Mouse (Mus musculus) forebrain, embryonic 16.5 days (tissue): ENCODE measurements around the gene Zfp507. TPM values are rescaled to one million over a fixed set of nuclear protein-coding genes. Genes with fewer than 3 reads are reported as not detected.
A peak's percentile ranks its signal among the peaks of the same experiment; 100 is the strongest.

Source experiments
- ATAC-seq: fragments of 200-750 bp; cut with Nextera tagmentation; 2 replicates; pipeline ENCODE4 v1.8.0; 2017; ENCODE audit warnings: mild to moderate bottlenecking, moderate library complexity
- H3K27ac ChIP-seq: fragments of 300-500 bp; sonication (generic); 2 replicates; pipeline ENCODE4 v1.5.1; 2014; ENCODE audit warnings: low read length, control low read depth
- H3K27me3 ChIP-seq: fragments of 300-500 bp; sonication (generic); replicated peaks from 2 replicates; pipeline ENCODE4 v1.6.1; 2014; ENCODE audit warnings: low read length; ENCODE audit not compliant: control insufficient read depth, insufficient read depth
- H3K36me3 ChIP-seq: fragments of 300-500 bp; sonication (generic); 2 replicates; pipeline ENCODE4 v1.6.1; 2014; ENCODE audit not compliant: control insufficient read depth, insufficient read depth
- H3K4me1 ChIP-seq: fragments of 300-500 bp; sonication (generic); replicated peaks from 2 replicates; pipeline ENCODE4 v1.6.1; 2014; ENCODE audit warnings: low read length; ENCODE audit not compliant: control insufficient read depth, insufficient read depth
- H3K4me2 ChIP-seq: fragments of 300-500 bp; sonication (generic); 2 replicates; pipeline ENCODE4 v1.6.1; 2014; ENCODE audit warnings: mild to moderate bottlenecking, low read length, control low read depth
- H3K4me3 ChIP-seq: fragments of 300-500 bp; sonication (generic); replicated peaks from 2 replicates; pipeline ENCODE4 v1.5.1; 2014; ENCODE audit warnings: mild to moderate bottlenecking, low read length, control low read depth
- H3K9ac ChIP-seq: fragments of 300-500 bp; sonication (generic); replicated peaks from 2 replicates; pipeline ENCODE4 v1.6.1; 2014; ENCODE audit warnings: low read depth, low read length, control low read depth
- H3K9me3 ChIP-seq: fragments of 300-500 bp; sonication (generic); 2 replicates; pipeline ENCODE4 v1.6.1; 2016; ENCODE audit warnings: low read length; ENCODE audit not compliant: control insufficient read depth
- WGBS: fragments of 180-500 bp; shearing (Covaris S2); extraction: QIAGEN DNeasy Blood & Tissue Kit; methylation state at CpG from one replicate; pipeline ENCODE4 v1.1.7; 2014; 5-methylcytosine and 5-hydroxymethylcytosine counted together
- polyA plus RNA-seq: library from polyadenylated mRNA; unstranded; fragments of >200 nt; fragmentation: Nextera tagmentation; extraction: Ambion mirVana; gene quantifications from 2 replicates; pipeline ENCODE4 v1.2.1, GENCODE M21; 2015

Zfp507 gene
- polyA plus RNA-seq, 1 experiment from 2014 or later, result 18.5 TPM

DNA sequence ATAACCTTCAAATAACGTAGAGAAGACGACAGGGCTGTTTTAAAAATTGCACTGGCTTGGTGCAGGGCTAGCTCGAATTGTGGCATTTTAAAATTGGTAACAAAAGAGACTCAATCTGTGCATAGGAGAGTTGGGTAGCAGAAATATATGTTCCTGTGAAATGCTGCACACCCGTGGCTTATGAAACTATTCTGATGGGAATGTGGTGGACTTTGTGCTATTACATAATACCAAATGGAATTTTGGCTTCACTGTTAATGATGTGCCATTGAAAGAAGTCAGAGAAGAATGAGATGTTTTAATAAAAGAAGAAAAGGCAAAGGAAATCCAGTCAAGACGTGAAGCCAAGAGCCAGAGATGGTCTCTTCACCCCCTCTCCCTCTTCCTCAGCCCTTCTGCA, 18.6 kb upstream of the Zfp507 start:
- Histone ChIP-seq H3K9ac (no peak overlapping the region), H3K4me3 (no peak overlapping the region), H3K36me3 (no peaks in the 10 kb centered on the region), H3K4me1 (no peaks in the 10 kb centered on the region), H3K27ac (no peak overlapping the region), H3K9me3 (no peaks in the 10 kb centered on the region), H3K4me2 (no peak overlapping the region), H3K27me3 (no peaks in the 10 kb centered on the region)
- 81% methylated on average over 5 of the region's 5 CpGs for WGBS
- ATAC-seq, result no peak

DNA sequence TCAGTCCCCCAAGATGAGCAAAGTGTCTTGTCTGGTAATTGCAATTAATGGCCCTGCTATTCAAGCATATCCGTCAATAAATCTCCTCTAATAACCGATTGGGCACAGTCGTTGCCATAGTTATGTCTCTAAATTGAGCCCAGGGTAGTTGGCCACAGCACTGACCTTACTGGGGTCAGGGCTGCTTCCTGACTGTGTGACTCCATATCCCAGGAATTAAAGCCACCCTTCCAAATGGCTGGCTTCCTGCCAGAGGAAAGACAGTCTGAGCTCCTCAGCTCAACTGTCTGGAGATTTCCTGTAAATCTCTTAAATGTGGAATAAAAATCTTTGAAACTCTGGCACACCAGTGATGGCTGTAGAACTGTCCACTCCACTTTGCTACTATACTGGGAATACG, 16.7 kb upstream of the Zfp507 start:
- 85% methylated on average over 4 of the region's 4 CpGs for WGBS
- no peaks in the 10 kb centered on the region for H3K27me3 ChIP-seq
- ATAC-seq, result no peak
- H3K27ac ChIP-seq, result no peak overlapping the region
- H3K4me3 ChIP-seq, result no peak overlapping the region
- H3K9ac ChIP-seq, result no peak overlapping the region
- no peak overlapping the region for H3K4me2 ChIP-seq
- H3K9me3 ChIP-seq, result no peaks in the 10 kb centered on the region
- H3K4me1 ChIP-seq, result no peaks in the 10 kb centered on the region
- H3K36me3 ChIP-seq, result no peaks in the 10 kb centered on the region

DNA sequence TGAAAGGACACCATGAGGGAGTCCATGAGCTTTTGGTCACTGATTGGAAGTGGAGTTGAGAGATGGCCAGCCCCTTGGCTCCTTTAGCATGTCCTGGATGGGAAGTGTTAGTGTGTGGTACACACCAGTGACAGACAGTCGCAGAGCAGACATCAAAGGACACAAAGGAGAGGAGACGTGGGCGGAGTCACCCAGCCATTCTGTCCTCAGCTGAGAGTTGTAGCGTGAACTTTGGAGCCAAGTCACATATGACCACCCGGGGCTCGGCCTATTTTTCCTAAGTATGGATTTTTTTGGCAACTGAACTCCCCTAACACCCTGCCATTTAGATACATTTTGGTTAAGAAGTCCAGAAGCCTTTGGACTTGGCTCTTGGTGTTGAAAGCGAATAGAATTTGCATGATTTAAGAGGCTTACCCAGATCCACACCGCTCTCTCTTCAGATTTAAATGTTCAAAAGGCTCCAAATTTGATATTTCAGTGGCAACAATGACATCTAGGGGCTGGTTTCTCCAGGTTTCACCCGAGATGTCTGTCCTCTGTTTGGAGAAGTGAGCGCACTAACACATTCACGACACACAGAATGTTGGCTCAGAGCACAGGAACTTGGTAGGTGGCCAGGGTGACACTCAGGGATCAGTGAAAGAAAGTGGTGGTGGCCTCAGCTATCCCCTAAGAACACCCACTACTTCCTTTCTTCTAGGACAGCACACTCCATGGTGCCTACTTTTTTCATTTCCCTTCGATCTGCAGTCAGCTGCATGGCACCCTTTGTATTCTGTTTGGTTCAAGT, 12.2 kb upstream of the Zfp507 start:
- H3K27ac ChIP-seq, result no peak overlapping the region
- H3K4me1 ChIP-seq, result no peaks in the 10 kb centered on the region
- no peaks in the 10 kb centered on the region for H3K9me3 ChIP-seq
- H3K4me3 ChIP-seq, result no peak overlapping the region
- no peaks in the 10 kb centered on the region for H3K27me3 ChIP-seq
- no peaks in the 10 kb centered on the region for H3K36me3 ChIP-seq
- WGBS, result 73% methylated on average over 12 of the region's 12 CpGs
- H3K4me2 ChIP-seq, result no peak overlapping the region
- no peak overlapping the region for H3K9ac ChIP-seq
- no peak for ATAC-seq

GRCm38 (mm10) chr7:35813306-35813705, 10.5 kb upstream of the Zfp507 start:
- no peaks in the 10 kb centered on the region for H3K9me3 ChIP-seq
- ATAC-seq, result no peak
- H3K4me3 ChIP-seq, result no peak overlapping the region
- WGBS, result 74% methylated on average over 11 of the region's 11 CpGs
- no peak overlapping the region for H3K9ac ChIP-seq
- H3K4me2 ChIP-seq, result no peak overlapping the region
- H3K27ac ChIP-seq, result no peak overlapping the region
- no peaks in the 10 kb centered on the region for H3K4me1 ChIP-seq
- H3K27me3 ChIP-seq, result no peaks in the 10 kb centered on the region
- no peaks in the 10 kb centered on the region for H3K36me3 ChIP-seq

- H3K9me3 ChIP-seq, result no peaks in the 10 kb centered on the region
- no peak overlapping the region for H3K9ac ChIP-seq
- H3K4me3 ChIP-seq, result no peak overlapping the region
- H3K36me3 ChIP-seq, result no peaks in the 10 kb centered on the region
- no peak overlapping the region for H3K27ac ChIP-seq
- ATAC-seq, result no peak
- H3K4me2 ChIP-seq, result no peak overlapping the region
- H3K27me3 ChIP-seq, result no peaks in the 10 kb centered on the region
- H3K4me1 ChIP-seq, result no peaks in the 10 kb centered on the region
- 53% methylated on average over 8 of the region's 8 CpGs for whole genome bisulfite sequencing
Measured at GRCm38 (mm10) chr7:35810736-35811135, 7.9 kb upstream of the Zfp507 start.

DNA sequence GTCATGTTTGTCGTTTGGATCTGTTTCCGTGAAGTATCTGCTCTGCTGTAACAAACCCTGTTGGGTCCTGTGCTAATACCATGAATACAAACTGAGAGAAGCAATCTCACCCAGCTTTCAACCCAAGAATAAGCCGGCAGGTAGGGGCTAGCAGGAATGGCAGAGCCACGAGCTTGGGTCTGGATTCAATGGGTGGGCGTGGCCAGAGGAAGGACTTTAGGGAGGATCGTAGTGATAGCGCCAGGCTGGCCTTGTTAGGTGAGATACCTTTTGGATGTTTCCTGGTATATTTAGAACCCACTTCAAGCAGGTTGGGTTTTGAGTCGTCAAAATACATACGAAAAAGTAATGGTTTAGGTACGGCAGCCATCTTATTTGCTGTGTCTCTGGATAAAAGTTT, 1.4 kb upstream of the Zfp507 start:
- Histone ChIP-seq H3K27me3 (no peaks in the 10 kb centered on the region), H3K9me3 (no peaks in the 10 kb centered on the region), H3K4me2 (no peak overlapping the region), H3K27ac (no peak overlapping the region), H3K36me3 (peaks cover 7% of the 10 kb centered on the region), H3K4me3 (no peak overlapping the region), H3K9ac (no peak overlapping the region), H3K4me1 (peaks cover 11% of the 10 kb centered on the region)
- WGBS, result 80% methylated on average over 10 of the region's 10 CpGs
- ATAC-seq, result no peak

GRCm38 (mm10) chr7:35802201-35802905, 450 bp downstream of the Zfp507 start:
- peak; percentile 90 for ATAC-seq
- peaks cover 12% of the 10 kb centered on the region for H3K36me3 ChIP-seq
- WGBS, result under 1% methylated on average over 47 of the region's 49 CpGs

GRCm38 (mm10) chr7:35796123-35796522, 6.7 kb downstream of the Zfp507 start:
- 54% methylated on average over 7 of the region's 7 CpGs for WGBS
- H3K4me2 ChIP-seq, result no peak overlapping the region
- no peak overlapping the region for H3K27ac ChIP-seq
- peaks cover 3% of the 10 kb centered on the region for H3K4me1 ChIP-seq
- H3K4me3 ChIP-seq, result no peak overlapping the region
- no peaks in the 10 kb centered on the region for H3K9me3 ChIP-seq
- H3K27me3 ChIP-seq, result no peaks in the 10 kb centered on the region
- no peak overlapping the region for H3K9ac ChIP-seq
- peaks cover 33% of the 10 kb centered on the region for H3K36me3 ChIP-seq
- no peak for ATAC-seq

More at GRCm38 (mm10) chr7:35802201-35802905, 450 bp downstream of the Zfp507 start:
- Histone ChIP-seq H3K4me1 (peaks cover 11% of the 10 kb centered on the region), H3K9me3 (no peaks in the 10 kb centered on the region), H3K9ac (peak overlapping the region; percentile 97), H3K27ac (peak overlapping the region; percentile 86), H3K4me2 (peak overlapping the region; percentile 92), H3K27me3 (no peaks in the 10 kb centered on the region), H3K4me3 (peak overlapping the region; percentile 84)

- Histone ChIP-seq H3K36me3 (peaks cover 31% of the 10 kb centered on the region), H3K4me1 (peaks cover 4% of the 10 kb centered on the region; the same call in 1 of the 2 replicates), H3K4me2 (no peak overlapping the region), H3K27ac (no peak overlapping the region), H3K27me3 (no peaks in the 10 kb centered on the region), H3K9me3 (no peaks in the 10 kb centered on the region), H3K9ac (no peak overlapping the region), H3K4me3 (no peak overlapping the region)
- no peak for ATAC-seq
- 71% methylated on average over 12 of the region's 12 CpGs for WGBS
Measured at GRCm38 (mm10) chr7:35794145-35794664, 8.6 kb downstream of the Zfp507 start.
